Mouse (Mus musculus): ENCODE measurements around the gene Etl4. TPM values are rescaled to one million over a fixed set of nuclear protein-coding genes. Genes with fewer than 3 reads are reported as not detected.

Gene Etl4
- polyA plus RNA-seq, 1 experiment from 2014 or later, result 1.5 TPM

DNA sequence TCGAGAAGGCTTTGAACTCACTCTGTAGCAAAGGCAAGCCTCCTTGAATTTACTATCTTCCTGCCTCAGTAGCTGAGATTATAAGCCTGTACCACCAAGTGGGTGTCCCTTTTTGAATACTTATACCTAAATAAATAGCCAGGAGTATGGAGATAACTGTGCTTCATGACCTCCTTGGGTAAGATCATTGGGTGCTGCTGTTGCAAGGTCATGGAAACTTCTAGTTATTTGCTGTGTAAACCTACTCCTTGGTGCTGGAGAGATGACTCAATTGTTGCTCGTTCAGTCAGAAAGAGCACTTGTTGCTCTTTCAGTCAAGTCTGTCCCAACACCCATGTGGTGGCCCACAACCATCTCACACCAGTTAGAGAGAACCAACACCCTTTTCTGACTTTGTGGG, 608.3 kb downstream of the Etl4 start:
- no peak overlapping the region for H3K9ac ChIP-seq (replicated peaks)
- DNase-seq (no peak), ATAC-seq (no peak)
- no peaks in the 10 kb centered on the region for H3K36me3 ChIP-seq (replicated peaks; ENCODE audit: insufficient read depth, low read length)
- no peaks in the 10 kb centered on the region for H3K9me3 ChIP-seq (ENCODE audit: low read length)
- TF ChIP-seq CTCF (IDR thresholded peaks at IDR 0.05; ENCODE audit: low read depth) (no peak), EP300 (IDR thresholded peaks at IDR 0.05; ENCODE audit: low read depth) (no peak)
- H3K27ac ChIP-seq (ENCODE audit: low read depth), result no peak overlapping the region
- 68% methylated on average over 2 of the region's 2 CpGs for WGBS (ENCODE audit: insufficient replicate concordance)
- H3K4me2 ChIP-seq (ENCODE audit: low read depth, low read length), result no peak overlapping the region
- H3K4me3 ChIP-seq (ENCODE audit: low read depth, low read length), result no peak overlapping the region
- peaks cover 12% of the 10 kb centered on the region for H3K4me1 ChIP-seq (ENCODE audit: insufficient read depth)
- H3K27me3 ChIP-seq (ENCODE audit: insufficient read depth, low read length), result no peaks in the 10 kb centered on the region

DNA sequence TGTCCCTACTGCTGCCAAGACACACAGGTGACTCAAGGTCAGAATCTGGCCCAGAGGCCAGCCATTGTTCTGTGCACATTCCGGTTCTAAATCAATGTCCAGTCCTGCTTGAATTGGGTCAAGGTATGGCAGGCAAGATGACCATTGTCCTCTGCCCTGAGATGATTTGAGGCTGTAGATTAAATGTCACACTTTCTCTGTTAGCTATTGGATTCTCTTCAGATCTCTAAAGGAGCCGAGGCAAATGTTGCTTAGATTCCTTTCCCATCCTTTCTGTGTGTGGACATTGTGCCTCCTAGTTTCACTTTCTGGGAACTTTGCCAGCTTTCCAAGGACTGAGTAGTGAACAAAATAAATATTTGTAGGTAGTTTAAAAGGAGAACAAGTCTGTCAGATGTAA, 608.9 kb downstream of the Etl4 start:
- TF ChIP-seq EP300 (IDR thresholded peaks at IDR 0.05; ENCODE audit: low read depth) (no peak), CTCF (IDR thresholded peaks at IDR 0.05; ENCODE audit: low read depth) (no peak)
- peak; percentile 47; the same call in 1 of the 2 replicates for ATAC-seq
- WGBS (ENCODE audit: insufficient replicate concordance), result 44% methylated on average over 2 of the region's 2 CpGs

DNA sequence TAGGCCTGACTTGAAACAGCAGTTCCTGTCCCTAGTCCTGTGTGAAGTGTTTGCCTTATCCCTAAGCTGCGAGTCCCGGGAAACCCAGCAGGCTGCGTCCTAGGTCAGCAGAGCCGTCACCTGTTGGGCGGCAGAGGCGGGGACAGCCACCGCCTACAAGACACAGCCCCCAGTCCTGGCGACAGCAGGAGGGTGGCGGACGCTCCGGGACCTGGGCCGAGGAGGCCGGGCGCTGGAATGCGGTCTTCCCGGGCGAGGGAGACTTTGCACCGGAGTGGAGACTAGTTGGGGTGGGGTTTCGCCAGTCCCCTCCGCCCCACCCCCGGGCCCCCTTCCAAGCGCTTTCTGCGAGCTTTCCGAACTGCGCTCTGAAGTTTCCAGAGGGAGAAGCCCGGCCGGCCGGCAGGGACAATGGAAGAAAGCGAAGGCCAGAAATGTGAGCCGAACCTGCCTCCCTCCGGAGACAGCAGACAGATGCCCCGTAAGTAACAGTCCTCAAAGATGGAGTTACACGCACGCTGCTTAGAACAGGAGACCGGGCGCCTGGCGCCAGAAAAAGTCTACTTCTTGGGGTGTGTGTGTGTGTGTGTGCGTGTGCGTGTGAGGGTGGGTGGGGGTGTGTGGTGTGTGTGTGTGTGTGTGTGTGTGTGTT, 610.0 kb downstream of the Etl4 start:
- Histone ChIP-seq H3K4me3 (ENCODE audit: low read depth, low read length) (peak overlapping the region; percentile 52), H3K27me3 (ENCODE audit: insufficient read depth, low read length) (no peaks in the 10 kb centered on the region), H3K9me3 (ENCODE audit: low read length) (no peaks in the 10 kb centered on the region), H3K36me3 (replicated peaks; ENCODE audit: insufficient read depth, low read length) (no peaks in the 10 kb centered on the region), H3K4me2 (ENCODE audit: low read depth, low read length) (peak overlapping the region; percentile 71), H3K27ac (ENCODE audit: low read depth) (peak overlapping the region; percentile 75), H3K9ac (replicated peaks) (peak overlapping the region; percentile 43), H3K4me1 (ENCODE audit: insufficient read depth) (peaks cover 12% of the 10 kb centered on the region)
- WGBS (ENCODE audit: insufficient replicate concordance), result 4% methylated on average over 37 of the region's 39 CpGs
- ATAC-seq, result peak; percentile 89
- DNase-seq, result peak; percentile 68
- TF ChIP-seq CTCF (IDR thresholded peaks at IDR 0.05; ENCODE audit: low read depth) (peak; percentile 53), EP300 (IDR thresholded peaks at IDR 0.05; ENCODE audit: low read depth) (no peak)

More for the DNA sequence above, 608.9 kb downstream of the Etl4 start:
- no peak overlapping the region for H3K4me3 ChIP-seq (ENCODE audit: low read depth, low read length)
- no peak for DNase-seq
- no peaks in the 10 kb centered on the region for H3K36me3 ChIP-seq (replicated peaks; ENCODE audit: insufficient read depth, low read length)
- peaks cover 12% of the 10 kb centered on the region for H3K4me1 ChIP-seq (ENCODE audit: insufficient read depth)
- H3K4me2 ChIP-seq (ENCODE audit: low read depth, low read length), result peak overlapping the region; percentile 9; the same call in 1 of the 2 replicates
- no peaks in the 10 kb centered on the region for H3K9me3 ChIP-seq (ENCODE audit: low read length)
- peak overlapping the region; percentile 39; the same call in 1 of the 2 replicates for H3K27ac ChIP-seq (ENCODE audit: low read depth)
- no peaks in the 10 kb centered on the region for H3K27me3 ChIP-seq (ENCODE audit: insufficient read depth, low read length)
- H3K9ac ChIP-seq (replicated peaks), result no peak overlapping the region

DNA sequence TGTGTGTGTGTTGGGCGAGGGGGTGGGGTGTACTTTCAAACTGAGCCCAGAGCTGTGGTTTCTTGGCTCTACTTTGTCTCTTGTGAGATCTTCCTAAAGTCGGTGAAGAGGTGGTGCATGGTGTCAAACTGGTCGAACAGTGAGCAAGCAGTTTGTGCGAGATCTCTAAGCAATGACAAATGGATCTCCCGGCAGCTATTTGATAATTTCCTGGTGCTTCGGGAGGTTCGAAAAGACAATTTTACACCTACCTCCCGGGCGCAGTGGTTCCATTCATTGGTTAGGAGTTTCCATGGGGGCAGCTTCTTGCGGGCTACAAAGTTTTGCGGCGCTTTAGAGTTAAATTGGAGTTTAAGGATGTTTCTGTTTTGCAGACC, 610.5 kb downstream of the Etl4 start:
- Histone ChIP-seq H3K36me3 (replicated peaks; ENCODE audit: insufficient read depth, low read length) (no peaks in the 10 kb centered on the region), H3K9me3 (ENCODE audit: low read length) (no peaks in the 10 kb centered on the region), H3K9ac (replicated peaks) (peak overlapping the region; percentile 43; the same call in 1 of the 2 replicates), H3K27ac (ENCODE audit: low read depth) (no peak overlapping the region), H3K4me2 (ENCODE audit: low read depth, low read length) (peak overlapping the region; percentile 71), H3K4me3 (ENCODE audit: low read depth, low read length) (peak overlapping the region; percentile 52), H3K27me3 (ENCODE audit: insufficient read depth, low read length) (no peaks in the 10 kb centered on the region), H3K4me1 (ENCODE audit: insufficient read depth) (peaks cover 12% of the 10 kb centered on the region)
- ATAC-seq (no peak; the same call in 1 of the 2 replicates), DNase-seq (no peak)
- TF ChIP-seq CTCF (IDR thresholded peaks at IDR 0.05; ENCODE audit: low read depth) (no peak), EP300 (IDR thresholded peaks at IDR 0.05; ENCODE audit: low read depth) (no peak)
- 2% methylated on average over 12 of the region's 12 CpGs for WGBS (ENCODE audit: insufficient replicate concordance)

DNA sequence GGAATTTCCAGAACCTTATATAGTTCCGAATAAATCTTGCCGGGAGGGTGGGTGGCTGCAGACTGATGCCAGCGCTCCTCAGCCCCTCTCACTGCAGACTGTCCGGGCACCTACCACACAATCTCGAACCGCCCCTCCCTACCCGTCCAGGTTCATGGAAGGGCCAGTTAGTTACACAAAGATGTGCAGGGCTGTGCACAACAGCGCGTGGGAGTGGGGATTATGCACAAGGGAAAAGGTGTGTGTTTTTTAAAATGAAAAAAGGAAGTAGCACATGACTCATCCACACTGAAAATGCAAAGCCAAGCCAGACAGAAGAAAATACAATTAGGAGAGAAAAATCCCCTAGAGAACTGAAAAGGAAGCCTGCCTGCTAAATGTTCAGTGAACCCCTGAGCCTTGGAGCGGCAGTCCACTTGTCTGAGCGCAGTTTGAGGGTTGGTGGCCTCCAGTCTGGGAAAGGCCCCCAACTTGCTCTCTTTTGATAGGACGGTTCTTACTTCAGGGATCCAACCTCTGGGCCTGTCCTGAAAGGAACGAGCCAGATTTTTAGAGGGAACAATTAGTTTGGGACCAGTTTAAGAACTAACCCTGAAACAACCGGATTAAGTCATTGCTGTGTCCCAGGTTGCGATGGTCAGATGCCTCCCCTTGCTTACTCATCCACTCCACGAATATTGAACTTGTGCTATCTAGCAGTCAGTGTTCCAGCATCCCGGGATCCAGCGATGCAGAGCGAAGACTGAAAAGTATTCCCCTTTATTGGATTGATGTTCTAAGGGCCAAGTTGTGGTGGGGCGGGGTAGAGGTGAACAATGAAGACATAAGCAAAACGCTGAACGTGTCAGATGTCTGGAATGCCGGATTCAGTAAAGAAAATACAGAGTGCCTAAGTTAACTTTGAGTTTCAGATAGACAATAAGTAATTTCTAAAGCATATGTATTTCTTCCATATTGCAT, 611.3 kb downstream of the Etl4 start:
- Histone ChIP-seq H3K9ac (replicated peaks) (0 out of 2 replicates have a peak overlapping the region, but pooled peaks have one; percentile 43), H3K9me3 (ENCODE audit: low read length) (no peaks in the 10 kb centered on the region), H3K27ac (ENCODE audit: low read depth) (peak overlapping the region; percentile 30; the same call in 1 of the 2 replicates), H3K36me3 (replicated peaks; ENCODE audit: insufficient read depth, low read length) (no peaks in the 10 kb centered on the region), H3K4me2 (ENCODE audit: low read depth, low read length) (peak overlapping the region; percentile 71), H3K4me1 (ENCODE audit: insufficient read depth) (peaks cover 12% of the 10 kb centered on the region), H3K4me3 (ENCODE audit: low read depth, low read length) (peak overlapping the region; percentile 52), H3K27me3 (ENCODE audit: insufficient read depth, low read length) (no peaks in the 10 kb centered on the region)
- WGBS (ENCODE audit: insufficient replicate concordance), result 35% methylated on average over 23 of the region's 23 CpGs
- no peak for ATAC-seq
- TF ChIP-seq EP300 (IDR thresholded peaks at IDR 0.05; ENCODE audit: low read depth) (no peak), CTCF (IDR thresholded peaks at IDR 0.05; ENCODE audit: low read depth) (no peak)
- no peak for DNase-seq

DNA sequence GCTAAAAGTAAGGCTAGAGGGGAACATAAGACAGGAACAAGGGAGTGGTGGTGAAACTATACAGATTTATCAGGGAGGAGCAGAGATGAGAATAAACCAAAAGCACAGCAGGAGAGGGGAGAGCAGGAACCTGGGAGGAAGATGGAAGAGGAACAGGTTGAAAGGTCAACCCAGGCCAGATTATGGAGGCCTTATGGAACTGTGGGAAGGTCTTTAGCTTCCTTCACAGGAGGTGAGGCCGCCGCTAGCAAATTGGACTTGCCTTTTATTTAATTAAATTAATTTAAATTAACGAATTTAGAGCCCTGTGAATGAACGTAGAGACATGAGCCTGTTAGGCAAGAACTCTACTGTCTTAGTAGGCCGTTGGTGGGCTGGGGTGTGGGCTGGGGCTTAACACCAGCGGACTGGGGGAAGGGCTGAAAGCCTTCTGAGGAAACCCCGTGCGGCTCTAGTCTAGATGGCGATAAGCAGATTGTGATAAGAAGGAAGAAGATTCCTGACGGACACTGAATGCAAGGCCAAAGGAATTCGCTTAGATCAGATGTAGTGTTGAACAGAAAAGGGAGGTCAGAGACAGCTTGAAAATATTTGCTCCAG, 612.2 kb downstream of the Etl4 start:
- H3K4me3 ChIP-seq (ENCODE audit: low read depth, low read length), result no peak overlapping the region
- H3K4me2 ChIP-seq (ENCODE audit: low read depth, low read length), result no peak overlapping the region
- H3K4me1 ChIP-seq (ENCODE audit: insufficient read depth), result peaks cover 12% of the 10 kb centered on the region
- DNase-seq (no peak), ATAC-seq (no peak)
- H3K9me3 ChIP-seq (ENCODE audit: low read length), result no peaks in the 10 kb centered on the region
- TF ChIP-seq CTCF (IDR thresholded peaks at IDR 0.05; ENCODE audit: low read depth) (no peak), EP300 (IDR thresholded peaks at IDR 0.05; ENCODE audit: low read depth) (no peak)
- no peaks in the 10 kb centered on the region for H3K27me3 ChIP-seq (ENCODE audit: insufficient read depth, low read length)
- no peak overlapping the region for H3K9ac ChIP-seq (replicated peaks)
- no peaks in the 10 kb centered on the region for H3K36me3 ChIP-seq (replicated peaks; ENCODE audit: insufficient read depth, low read length)
- WGBS (ENCODE audit: insufficient replicate concordance), result 70% methylated on average over 11 of the region's 11 CpGs
- H3K27ac ChIP-seq (ENCODE audit: low read depth), result no peak overlapping the region

All from liver, postnatal 0 days (tissue).